Mouse (Mus musculus): ENCODE data around the gene Lifr. TPM values are rescaled to one million over a fixed set of nuclear protein-coding genes. Genes with fewer than 3 reads are reported as not detected.

Gene Lifr
- polyA plus RNA-seq, 1 experiment from 2014 or later = 28.1 TPM

GRCm38 (mm10) chr15:7064992-7065523 is 25.4 kb upstream of the Lifr start:
- no peaks in the 10 kb centered on the region for H3K9me3 ChIP-seq
- H3K4me1 ChIP-seq (replicated peaks) = peaks cover 15% of the 10 kb centered on the region; the same call in 1 of the 2 replicates
- H3K27me3 ChIP-seq = no peaks in the 10 kb centered on the region
- 89% methylated on average over 14 of the region's 14 CpGs for WGBS
- H3K27ac ChIP-seq (replicated peaks) = no peak overlapping the region
- no peak overlapping the region for H3K9ac ChIP-seq
- no peak for ATAC-seq (ENCODE audit: low read depth)
- H3K4me3 ChIP-seq = no peak overlapping the region
- no peak overlapping the region for H3K4me2 ChIP-seq
- no peaks in the 10 kb centered on the region for H3K36me3 ChIP-seq

- Histone ChIP-seq H3K27me3 (no peaks in the 10 kb centered on the region), H3K36me3 (no peaks in the 10 kb centered on the region), H3K9me3 (no peaks in the 10 kb centered on the region), H3K4me1 (replicated peaks) (peaks cover 20% of the 10 kb centered on the region; the same call in 1 of the 2 replicates), H3K4me2 (no peak overlapping the region), H3K27ac (replicated peaks) (no peak overlapping the region), H3K4me3 (no peak overlapping the region), H3K9ac (no peak overlapping the region)
- WGBS = 85% methylated on average over 5 of the region's 5 CpGs
- ATAC-seq (ENCODE audit: low read depth) = no peak
Observed at GRCm38 (mm10) chr15:7065624-7066023, 24.8 kb upstream of the Lifr start.

DNA sequence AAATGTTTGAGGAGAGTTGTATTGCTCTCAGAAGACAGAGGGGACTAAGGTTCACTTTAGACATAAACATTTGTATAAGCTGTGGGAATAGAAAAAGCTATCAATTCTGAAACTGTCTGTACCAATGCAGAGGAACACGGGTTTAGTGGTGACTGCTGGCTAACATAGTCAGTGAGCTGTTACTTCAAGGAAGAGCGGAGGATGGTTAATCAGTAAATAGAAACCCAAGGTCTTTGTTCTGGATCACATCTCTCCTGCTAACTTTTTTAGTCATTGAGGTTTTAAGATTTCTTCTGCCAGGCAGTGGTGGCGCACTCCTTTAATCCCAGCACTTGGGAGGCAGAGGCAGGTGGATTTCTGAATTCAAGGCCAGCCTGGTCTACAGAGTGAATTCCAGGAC is 23.7 kb upstream of the Lifr start:
- Histone ChIP-seq H3K36me3 (no peaks in the 10 kb centered on the region), H3K9ac (no peak overlapping the region), H3K4me2 (no peak overlapping the region), H3K4me3 (no peak overlapping the region), H3K4me1 (replicated peaks) (peaks cover 27% of the 10 kb centered on the region), H3K27me3 (no peaks in the 10 kb centered on the region), H3K9me3 (no peaks in the 10 kb centered on the region), H3K27ac (replicated peaks) (no peak overlapping the region)
- ATAC-seq (ENCODE audit: low read depth) = no peak
- 87% methylated on average over 3 of the region's 3 CpGs for WGBS

DNA sequence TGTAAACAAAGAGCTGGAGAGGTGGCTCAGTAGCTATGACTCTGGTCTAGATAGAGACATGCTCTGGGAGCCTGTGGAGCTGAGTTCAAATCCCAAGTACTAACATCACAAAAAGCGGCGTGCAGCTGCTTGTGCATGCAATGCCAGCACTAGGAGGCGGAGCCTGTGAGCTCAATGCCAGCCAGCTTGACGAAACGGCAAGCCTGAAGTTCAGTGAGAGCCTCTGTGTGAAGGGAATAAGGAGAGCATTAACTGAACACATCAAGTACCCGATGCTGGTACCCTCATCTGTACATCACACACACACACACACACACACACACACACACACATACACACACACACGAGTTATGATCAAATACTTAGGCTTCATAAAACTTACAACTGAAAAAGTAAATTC is 21.0 kb upstream of the Lifr start:
- Histone ChIP-seq H3K4me3 (no peak overlapping the region), H3K9ac (no peak overlapping the region), H3K4me1 (replicated peaks) (peaks cover 16% of the 10 kb centered on the region), H3K27ac (replicated peaks) (no peak overlapping the region), H3K9me3 (no peaks in the 10 kb centered on the region), H3K4me2 (no peak overlapping the region), H3K36me3 (no peaks in the 10 kb centered on the region), H3K27me3 (no peaks in the 10 kb centered on the region)
- ATAC-seq (ENCODE audit: low read depth) = 0 out of 2 replicates have a peak, but pooled peaks have one; percentile 29
- 56% methylated on average over 7 of the region's 7 CpGs for WGBS

GRCm38 (mm10) chr15:7070199-7070794 is 20.1 kb upstream of the Lifr start:
- Histone ChIP-seq H3K27ac (replicated peaks) (no peak overlapping the region), H3K4me2 (no peak overlapping the region), H3K9me3 (no peaks in the 10 kb centered on the region), H3K36me3 (no peaks in the 10 kb centered on the region), H3K9ac (no peak overlapping the region), H3K4me1 (replicated peaks) (peaks cover 16% of the 10 kb centered on the region), H3K27me3 (no peaks in the 10 kb centered on the region), H3K4me3 (no peak overlapping the region)
- no peak for ATAC-seq (ENCODE audit: low read depth)
- 71% methylated on average over 6 of the region's 6 CpGs for WGBS

GRCm38 (mm10) chr15:7073269-7073668 is 17.1 kb upstream of the Lifr start:
- Histone ChIP-seq H3K4me1 (replicated peaks) (peaks cover 31% of the 10 kb centered on the region), H3K27ac (replicated peaks) (no peak overlapping the region), H3K27me3 (no peaks in the 10 kb centered on the region), H3K9ac (no peak overlapping the region), H3K36me3 (no peaks in the 10 kb centered on the region), H3K9me3 (no peaks in the 10 kb centered on the region), H3K4me3 (no peak overlapping the region), H3K4me2 (no peak overlapping the region)
- no peak for ATAC-seq (ENCODE audit: low read depth)
- 65% methylated on average over 3 of the region's 3 CpGs for WGBS

DNA sequence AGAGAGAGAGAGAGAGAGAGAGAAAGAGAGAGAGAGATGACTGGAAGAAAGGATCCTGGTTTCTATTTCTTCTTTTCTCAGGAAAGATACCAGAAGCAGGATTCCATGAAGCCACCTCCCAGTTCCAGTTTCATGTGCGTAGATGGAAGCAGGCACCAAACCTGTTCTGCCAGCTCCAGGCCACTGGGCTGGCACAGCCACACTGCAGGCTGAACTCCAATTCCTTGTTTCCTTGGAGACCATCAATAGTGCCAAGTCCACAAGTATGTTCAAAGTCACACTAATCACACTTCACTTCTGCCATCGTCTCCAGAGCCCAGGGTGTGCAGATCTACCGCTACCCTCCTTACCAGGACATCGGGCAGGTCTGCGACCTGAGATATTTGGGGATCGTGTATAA is 15.2 kb upstream of the Lifr start:
- Histone ChIP-seq H3K4me3 (no peak overlapping the region), H3K4me1 (replicated peaks) (peaks cover 28% of the 10 kb centered on the region), H3K36me3 (no peaks in the 10 kb centered on the region), H3K9me3 (no peaks in the 10 kb centered on the region), H3K9ac (no peak overlapping the region), H3K4me2 (no peak overlapping the region), H3K27ac (replicated peaks) (no peak overlapping the region), H3K27me3 (no peaks in the 10 kb centered on the region)
- ATAC-seq (ENCODE audit: low read depth) = 0 out of 2 replicates have a peak, but pooled peaks have one; percentile 40
- WGBS = 70% methylated on average over 6 of the region's 6 CpGs

DNA sequence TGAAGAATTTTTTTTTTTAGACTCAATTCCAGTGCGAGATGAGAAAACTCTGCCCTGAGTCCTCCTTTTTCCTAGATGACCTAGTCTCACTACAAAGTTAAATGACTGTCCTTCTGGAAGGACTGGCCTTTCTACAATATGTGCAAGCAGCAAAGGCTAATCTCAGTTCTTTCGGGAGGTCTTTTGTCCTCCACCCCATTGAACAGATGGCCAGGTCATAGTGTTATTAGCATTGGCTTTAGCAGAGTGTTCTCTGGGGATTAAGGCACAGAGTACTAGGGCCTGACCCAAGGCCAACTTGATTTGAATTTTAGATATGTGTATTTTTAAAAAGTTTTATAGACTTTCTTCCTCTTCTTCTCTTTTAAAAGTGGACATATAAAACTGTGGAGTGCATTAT is 12.1 kb upstream of the Lifr start:
- H3K4me3 ChIP-seq = no peak overlapping the region
- H3K4me1 ChIP-seq (replicated peaks) = peaks cover 19% of the 10 kb centered on the region
- no peak overlapping the region for H3K9ac ChIP-seq
- H3K4me2 ChIP-seq = no peak overlapping the region
- no peak for ATAC-seq (ENCODE audit: low read depth)
- H3K27ac ChIP-seq (replicated peaks) = no peak overlapping the region
- no peaks in the 10 kb centered on the region for H3K9me3 ChIP-seq
- H3K27me3 ChIP-seq = no peaks in the 10 kb centered on the region
- WGBS = 52% methylated on average over 2 of the region's 2 CpGs
- no peaks in the 10 kb centered on the region for H3K36me3 ChIP-seq

DNA sequence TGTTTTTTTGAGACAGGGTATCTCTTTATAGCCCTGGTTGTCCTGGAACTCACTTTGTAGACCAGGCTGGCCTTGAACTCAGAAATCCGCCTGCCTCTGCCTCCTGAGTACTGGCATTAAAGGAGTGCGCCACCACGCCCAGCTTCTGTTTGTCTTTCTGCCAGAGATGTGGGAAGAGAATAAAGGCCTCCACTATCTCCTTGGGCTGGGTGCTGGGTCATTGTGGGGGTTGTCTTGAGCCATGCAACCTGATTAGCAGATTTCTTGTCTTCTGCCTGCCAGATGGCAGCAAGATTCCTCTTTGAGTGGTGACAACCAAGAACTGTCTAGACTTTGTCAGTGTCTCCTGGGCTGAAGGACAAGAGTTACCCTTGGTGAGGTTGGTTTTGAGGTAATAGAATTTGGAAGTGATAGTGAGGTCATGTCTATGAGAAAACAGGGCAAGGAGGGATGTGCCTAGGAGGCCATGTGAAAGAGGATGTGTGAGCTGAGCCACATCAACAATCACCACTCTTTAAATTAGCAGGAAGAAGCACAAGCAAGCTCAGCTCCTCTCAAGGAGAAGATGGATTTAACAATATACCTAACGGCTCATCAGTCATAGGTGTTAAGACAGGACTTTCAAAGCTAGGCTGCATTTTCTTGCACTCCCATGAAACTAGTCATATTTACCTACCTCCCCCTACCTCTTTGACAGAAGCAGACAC is 10.6 kb upstream of the Lifr start:
- H3K27me3 ChIP-seq = no peaks in the 10 kb centered on the region
- H3K4me3 ChIP-seq = no peak overlapping the region
- no peaks in the 10 kb centered on the region for H3K36me3 ChIP-seq
- 93% methylated on average over 4 of the region's 4 CpGs for WGBS
- H3K4me1 ChIP-seq (replicated peaks) = peaks cover 21% of the 10 kb centered on the region
- no peak overlapping the region for H3K4me2 ChIP-seq
- no peak overlapping the region for H3K9ac ChIP-seq
- ATAC-seq (ENCODE audit: low read depth) = no peak
- H3K9me3 ChIP-seq = no peaks in the 10 kb centered on the region
- no peak overlapping the region for H3K27ac ChIP-seq (replicated peaks)

DNA sequence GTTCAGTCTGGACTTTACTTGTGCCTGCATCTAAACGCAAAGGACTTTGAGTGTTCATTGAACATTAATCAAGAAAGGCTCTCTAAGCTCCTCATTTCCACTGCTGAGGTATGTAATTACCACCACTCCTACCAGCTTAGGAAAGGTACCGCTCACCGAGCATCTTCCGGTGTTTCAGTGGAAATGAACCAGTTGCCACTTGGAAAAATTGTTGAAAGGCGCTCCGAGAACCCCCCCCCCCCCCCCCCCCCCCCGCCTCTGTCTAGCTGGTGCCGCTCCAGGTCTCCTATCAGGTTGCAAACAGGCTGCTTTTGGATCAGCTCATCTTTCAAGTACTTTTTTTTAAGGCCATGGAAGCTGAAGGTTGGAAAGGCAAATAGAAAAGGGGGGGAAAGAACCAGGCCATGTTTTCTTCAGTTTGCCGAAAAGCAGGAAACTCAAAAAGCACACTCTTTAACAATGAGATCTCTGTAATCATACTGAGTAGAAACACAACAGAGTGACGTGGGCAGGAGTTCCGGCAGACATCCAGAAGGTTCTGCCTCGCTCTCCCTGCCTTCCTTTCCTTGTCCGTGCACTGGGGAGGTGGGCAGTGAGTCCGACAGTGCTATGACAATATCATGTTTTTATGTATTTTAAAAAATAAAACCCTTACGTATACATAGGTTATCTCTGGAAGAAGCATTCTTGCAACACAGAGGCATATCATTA is 9.3 kb upstream of the Lifr start:
- Histone ChIP-seq H3K4me1 (replicated peaks) (peaks cover 21% of the 10 kb centered on the region), H3K4me2 (no peak overlapping the region), H3K27ac (replicated peaks) (no peak overlapping the region), H3K36me3 (no peaks in the 10 kb centered on the region), H3K9me3 (no peaks in the 10 kb centered on the region), H3K4me3 (no peak overlapping the region), H3K27me3 (no peaks in the 10 kb centered on the region), H3K9ac (no peak overlapping the region)
- WGBS = 76% methylated on average over 15 of the region's 15 CpGs
- ATAC-seq (ENCODE audit: low read depth) = no peak

- 0 out of 2 replicates have a peak, but pooled peaks have one; percentile 27 for ATAC-seq (ENCODE audit: low read depth)
- Histone ChIP-seq H3K27ac (replicated peaks) (no peak overlapping the region), H3K9me3 (no peaks in the 10 kb centered on the region), H3K4me3 (no peak overlapping the region), H3K4me2 (no peak overlapping the region), H3K36me3 (no peaks in the 10 kb centered on the region), H3K9ac (no peak overlapping the region), H3K27me3 (no peaks in the 10 kb centered on the region), H3K4me1 (replicated peaks) (peaks cover 14% of the 10 kb centered on the region)
- WGBS = 31% methylated on average over 15 of the region's 15 CpGs
Observed at GRCm38 (mm10) chr15:7081795-7082194, 8.6 kb upstream of the Lifr start.

GRCm38 (mm10) chr15:7082901-7083300 is 7.5 kb upstream of the Lifr start:
- no peak overlapping the region for H3K27ac ChIP-seq (replicated peaks)
- H3K4me3 ChIP-seq = no peak overlapping the region
- H3K36me3 ChIP-seq = no peaks in the 10 kb centered on the region
- peaks cover 12% of the 10 kb centered on the region for H3K4me1 ChIP-seq (replicated peaks)
- no peaks in the 10 kb centered on the region for H3K9me3 ChIP-seq
- no peaks in the 10 kb centered on the region for H3K27me3 ChIP-seq
- 96% methylated on average over 3 of the region's 3 CpGs for WGBS
- H3K4me2 ChIP-seq = no peak overlapping the region
- no peak for ATAC-seq (ENCODE audit: low read depth)
- H3K9ac ChIP-seq = no peak overlapping the region

All from neural tube, embryonic 13.5 days (tissue).